Mouse (Mus musculus) heart, postnatal 0 days (tissue): ENCODE measurements at regions not wholly inside any gene's neighbourhood (a gene's known extent, or its start where the extent isn't known, plus 50 kb on each side); places are given as distances from the start of the nearest gene placed in this dataset.

Experiments used
- ATAC-seq: fragments of 200-750 bp; cut with Nextera tagmentation; 2 replicates; pipeline ENCODE4 v1.8.0; 2017; ENCODE audit warnings: low read depth, moderate number of reproducible peaks, moderate library complexity; ENCODE audit not compliant: insufficient read depth
- DNase-seq: peaks from one replicate; pipeline ENCODE4 v3.0.0-alpha.2; 2016; ENCODE audit warnings: low spot score
- H3K27ac ChIP-seq: fragments of 300-500 bp; sonication (generic); 2 replicates; pipeline ENCODE4 v1.5.1; 2014; ENCODE audit warnings: low read depth, mild to moderate bottlenecking
- H3K27me3 ChIP-seq: fragments of 300-500 bp; sonication (generic); 2 replicates; pipeline ENCODE4 v1.6.1; 2014; ENCODE audit warnings: low read length, mixed read lengths; ENCODE audit not compliant: control insufficient read depth, insufficient read depth
- H3K36me3 ChIP-seq: fragments of 300-500 bp; sonication (generic); replicated peaks from 2 replicates; pipeline ENCODE4 v1.6.1; 2014; ENCODE audit warnings: low read length, mixed read lengths; ENCODE audit not compliant: control insufficient read depth, insufficient read depth
- H3K4me1 ChIP-seq: fragments of 300-500 bp; sonication (generic); 2 replicates; pipeline ENCODE4 v1.6.1; 2014; ENCODE audit warnings: antibody characterized with exemption; ENCODE audit not compliant: control insufficient read depth, insufficient read depth
- H3K4me2 ChIP-seq: fragments of 300-500 bp; sonication (generic); 2 replicates; pipeline ENCODE4 v1.6.1; 2014; ENCODE audit warnings: low read depth, mild to moderate bottlenecking, low read length, moderate library complexity
- H3K4me3 ChIP-seq: fragments of 300-500 bp; sonication (generic); 2 replicates; pipeline ENCODE4 v1.5.1; 2014; ENCODE audit warnings: low read depth, low read length
- H3K9ac ChIP-seq: fragments of 300-500 bp; sonication (generic); replicated peaks from 2 replicates; pipeline ENCODE4 v1.6.1; 2014; ENCODE audit warnings: low read depth, low read length, mixed read lengths
- H3K9me3 ChIP-seq: fragments of 300-500 bp; sonication (generic); replicated peaks from 2 replicates; pipeline ENCODE4 v1.6.1; 2016; ENCODE audit warnings: low read length; ENCODE audit not compliant: control insufficient read depth
- CTCF ChIP-seq: IDR thresholded peaks from 2 replicates; pipeline ENCODE4 v1.5.1; 2016; ENCODE audit warnings: antibody characterized with exemption, control low read depth, low read depth
- EP300 ChIP-seq: IDR thresholded peaks from 2 replicates; pipeline ENCODE4 v1.6.1; 2016; ENCODE audit warnings: antibody characterized with exemption, low read depth
- WGBS: fragments of 180-500 bp; shearing (Covaris S2); extraction: QIAGEN DNeasy Blood & Tissue Kit; methylation state at CpG from one replicate; pipeline ENCODE4 v1.1.7; 2014; 5-methylcytosine and 5-hydroxymethylcytosine counted together

GRCm38 (mm10) chr5:43358928-43359765 lies 126.2 kb downstream of the Cpeb2 start:
- 64% methylated on average over 7 of the region's 7 CpGs for WGBS
- Histone ChIP-seq H3K9me3 (no peaks in the 10 kb centered on the region), H3K4me1 (peaks cover 19% of the 10 kb centered on the region), H3K36me3 (no peaks in the 10 kb centered on the region), H3K27ac (no peak overlapping the region), H3K4me3 (no peak overlapping the region), H3K9ac (no peak overlapping the region), H3K4me2 (no peak overlapping the region), H3K27me3 (no peaks in the 10 kb centered on the region)
- no peak for ATAC-seq
- TF ChIP-seq CTCF (no peak), EP300 (no peak)
- no peak for DNase-seq

- ATAC-seq, result no peak
- peak; percentile 64 for DNase-seq
- Histone ChIP-seq H3K9me3 (no peaks in the 10 kb centered on the region), H3K27ac (no peak overlapping the region), H3K4me3 (no peak overlapping the region), H3K9ac (no peak overlapping the region), H3K27me3 (no peaks in the 10 kb centered on the region), H3K4me1 (peaks cover 12% of the 10 kb centered on the region), H3K4me2 (no peak overlapping the region), H3K36me3 (no peaks in the 10 kb centered on the region)
- 36% methylated on average over 3 of the region's 3 CpGs for WGBS
- TF ChIP-seq CTCF (peak; percentile 64), EP300 (no peak)
Measured at GRCm38 (mm10) chr5:43360298-43360697, 127.3 kb downstream of the Cpeb2 start.

GRCm38 (mm10) chr5:43361026-43361425 lies 128.1 kb downstream of the Cpeb2 start:
- H3K36me3 ChIP-seq, result no peaks in the 10 kb centered on the region
- ATAC-seq (no peak), DNase-seq (no peak)
- H3K4me2 ChIP-seq, result no peak overlapping the region
- WGBS, result 100% methylated on average over 1 of the region's 1 CpGs
- peaks cover 6% of the 10 kb centered on the region for H3K4me1 ChIP-seq
- TF ChIP-seq CTCF (no peak), EP300 (no peak)
- H3K27me3 ChIP-seq, result no peaks in the 10 kb centered on the region
- H3K4me3 ChIP-seq, result no peak overlapping the region
- no peak overlapping the region for H3K9ac ChIP-seq
- no peaks in the 10 kb centered on the region for H3K9me3 ChIP-seq
- H3K27ac ChIP-seq, result no peak overlapping the region

DNA sequence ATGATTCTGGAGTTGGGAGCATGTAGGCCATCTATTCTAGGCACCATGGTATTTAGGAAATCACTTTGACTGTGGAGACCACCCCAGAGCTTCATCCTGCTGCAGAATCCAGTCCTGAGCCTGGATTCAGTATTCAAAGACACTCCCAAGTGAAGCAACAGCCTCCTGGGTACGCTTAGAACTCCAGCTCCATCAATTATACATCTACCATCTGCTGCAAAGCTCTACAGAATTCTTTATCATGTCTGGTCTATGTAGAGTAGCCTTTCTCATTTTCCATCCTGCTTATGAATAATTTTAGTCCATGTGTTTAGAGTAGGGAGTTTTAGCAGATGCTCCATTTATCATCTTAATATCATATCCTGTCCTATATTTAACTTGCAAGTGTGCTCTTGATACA lies 139.4 kb downstream of the Cpeb2 start:
- Histone ChIP-seq H3K4me3 (no peak overlapping the region), H3K27me3 (no peaks in the 10 kb centered on the region), H3K36me3 (no peaks in the 10 kb centered on the region), H3K4me1 (no peaks in the 10 kb centered on the region), H3K4me2 (no peak overlapping the region), H3K27ac (no peak overlapping the region), H3K9ac (no peak overlapping the region), H3K9me3 (no peaks in the 10 kb centered on the region)
- ATAC-seq (no peak), DNase-seq (no peak)
- WGBS, result 92% methylated on average over 1 of the region's 1 CpGs
- TF ChIP-seq EP300 (no peak), CTCF (no peak)

DNA sequence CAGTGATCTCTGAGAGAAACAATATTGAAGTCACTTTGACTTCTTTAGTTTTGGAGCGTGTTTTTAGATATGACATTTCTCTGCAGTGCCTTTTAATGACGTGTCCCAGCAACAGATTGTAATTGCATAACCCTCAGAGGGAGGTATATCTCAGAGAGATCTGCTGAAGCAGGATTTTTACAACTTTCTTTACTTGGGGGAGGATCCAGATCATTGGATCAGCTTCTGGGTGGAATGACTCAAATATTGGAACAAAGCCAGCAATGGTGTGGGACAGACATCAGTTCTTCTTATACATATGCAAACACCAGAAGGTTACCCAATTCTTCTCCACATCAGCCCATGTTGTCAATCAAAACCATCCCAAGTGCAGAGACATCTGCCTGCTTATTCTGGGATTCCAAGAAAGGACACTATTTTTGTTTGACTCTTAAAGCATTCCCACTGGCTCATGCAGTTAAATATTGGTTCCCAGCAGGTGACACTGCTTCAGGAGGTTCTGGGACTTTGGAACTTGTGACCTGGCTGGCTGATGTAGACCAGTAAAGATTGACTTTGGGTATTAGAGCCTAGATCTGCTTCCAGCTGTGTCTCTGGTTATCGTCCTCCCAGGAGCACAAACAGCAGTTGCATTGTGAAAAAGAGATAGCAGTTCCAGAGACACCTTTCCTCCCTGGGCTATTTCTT lies 130.5 kb upstream of the C1qtnf7 start:
- Histone ChIP-seq H3K4me3 (no peak overlapping the region), H3K36me3 (no peaks in the 10 kb centered on the region), H3K4me2 (no peak overlapping the region), H3K27ac (no peak overlapping the region), H3K9ac (no peak overlapping the region), H3K4me1 (no peaks in the 10 kb centered on the region), H3K9me3 (no peaks in the 10 kb centered on the region), H3K27me3 (no peaks in the 10 kb centered on the region)
- no peak for ATAC-seq
- no peak for DNase-seq
- TF ChIP-seq CTCF, result no peak
- WGBS, result 59% methylated on average over 3 of the region's 3 CpGs
